Mouse (Mus musculus): ENCODE results near the gene Tlk1. TPM values are rescaled to one million over a fixed set of nuclear protein-coding genes. Genes with fewer than 3 reads are reported as not detected.

The Tlk1 gene
- polyA plus RNA-seq, 1 experiment from 2014 or later: 22.9 TPM

- 56% methylated on average over 4 of the region's 4 CpGs for WGBS
- Histone ChIP-seq H3K36me3 (ENCODE audit: control insufficient read depth, insufficient read depth, low read length) (no peaks in the 10 kb centered on the region), H3K27me3 (ENCODE audit: control insufficient read depth, insufficient read depth, low read depth, low read length) (no peaks in the 10 kb centered on the region), H3K4me3 (ENCODE audit: low read length) (no peak overlapping the region), H3K27ac (ENCODE audit: low read length) (no peak overlapping the region), H3K9ac (ENCODE audit: low read length) (no peak overlapping the region), H3K4me2 (ENCODE audit: low read depth, low read length) (no peak overlapping the region), H3K4me1 (replicated peaks; ENCODE audit: control insufficient read depth, insufficient read depth, low read length) (peaks cover 2% of the 10 kb centered on the region; the same call in 1 of the 2 replicates), H3K9me3 (ENCODE audit: control insufficient read depth, low read length) (no peaks in the 10 kb centered on the region)
- ATAC-seq (ENCODE audit: low read depth): no peak
Measured at GRCm38 (mm10) chr2:70836306-70836651, 10.8 kb upstream of the Tlk1 start.

GRCm38 (mm10) chr2:70835641-70836305, 10.2 kb upstream of the Tlk1 start:
- no peak for ATAC-seq (ENCODE audit: low read depth)
- WGBS: 47% methylated on average over 9 of the region's 9 CpGs

GRCm38 (mm10) chr2:70835209-70835608, 9.7 kb upstream of the Tlk1 start:
- no peak overlapping the region for H3K9ac ChIP-seq (ENCODE audit: low read length)
- H3K4me3 ChIP-seq (ENCODE audit: low read length): no peak overlapping the region
- WGBS: 59% methylated on average over 2 of the region's 2 CpGs
- H3K36me3 ChIP-seq (ENCODE audit: control insufficient read depth, insufficient read depth, low read length): no peaks in the 10 kb centered on the region
- H3K27me3 ChIP-seq (ENCODE audit: control insufficient read depth, insufficient read depth, low read depth, low read length): no peaks in the 10 kb centered on the region
- peaks cover 2% of the 10 kb centered on the region; the same call in 1 of the 2 replicates for H3K4me1 ChIP-seq (replicated peaks; ENCODE audit: control insufficient read depth, insufficient read depth, low read length)
- H3K4me2 ChIP-seq (ENCODE audit: low read depth, low read length): no peak overlapping the region
- no peak overlapping the region for H3K27ac ChIP-seq (ENCODE audit: low read length)
- no peak for ATAC-seq (ENCODE audit: low read depth)
- H3K9me3 ChIP-seq (ENCODE audit: control insufficient read depth, low read length): no peaks in the 10 kb centered on the region

More at GRCm38 (mm10) chr2:70835641-70836305, 10.2 kb upstream of the Tlk1 start:
- Histone ChIP-seq H3K36me3 (ENCODE audit: control insufficient read depth, insufficient read depth, low read length) (no peaks in the 10 kb centered on the region), H3K4me2 (ENCODE audit: low read depth, low read length) (no peak overlapping the region), H3K27ac (ENCODE audit: low read length) (no peak overlapping the region), H3K4me3 (ENCODE audit: low read length) (no peak overlapping the region), H3K4me1 (replicated peaks; ENCODE audit: control insufficient read depth, insufficient read depth, low read length) (peaks cover 2% of the 10 kb centered on the region; the same call in 1 of the 2 replicates), H3K9me3 (ENCODE audit: control insufficient read depth, low read length) (no peaks in the 10 kb centered on the region), H3K9ac (ENCODE audit: low read length) (no peak overlapping the region), H3K27me3 (ENCODE audit: control insufficient read depth, insufficient read depth, low read depth, low read length) (no peaks in the 10 kb centered on the region)

GRCm38 (mm10) chr2:70833261-70833660, 7.7 kb upstream of the Tlk1 start:
- no peak overlapping the region for H3K27ac ChIP-seq (ENCODE audit: low read length)
- no peak overlapping the region for H3K4me2 ChIP-seq (ENCODE audit: low read depth, low read length)
- H3K9me3 ChIP-seq (ENCODE audit: control insufficient read depth, low read length): no peaks in the 10 kb centered on the region
- no peak overlapping the region for H3K9ac ChIP-seq (ENCODE audit: low read length)
- ATAC-seq (ENCODE audit: low read depth): no peak
- H3K4me1 ChIP-seq (replicated peaks; ENCODE audit: control insufficient read depth, insufficient read depth, low read length): no peaks in the 10 kb centered on the region
- 38% methylated on average over 1 of the region's 1 CpGs for WGBS
- H3K36me3 ChIP-seq (ENCODE audit: control insufficient read depth, insufficient read depth, low read length): no peaks in the 10 kb centered on the region
- H3K27me3 ChIP-seq (ENCODE audit: control insufficient read depth, insufficient read depth, low read depth, low read length): no peaks in the 10 kb centered on the region
- H3K4me3 ChIP-seq (ENCODE audit: low read length): no peak overlapping the region

GRCm38 (mm10) chr2:70831709-70832350, 6.3 kb upstream of the Tlk1 start:
- no peaks in the 10 kb centered on the region for H3K27me3 ChIP-seq (ENCODE audit: control insufficient read depth, insufficient read depth, low read depth, low read length)
- 73% methylated on average over 10 of the region's 10 CpGs for WGBS

GRCm38 (mm10) chr2:70830683-70831082, 5.2 kb upstream of the Tlk1 start:
- no peaks in the 10 kb centered on the region for H3K4me1 ChIP-seq (replicated peaks; ENCODE audit: control insufficient read depth, insufficient read depth, low read length)
- no peaks in the 10 kb centered on the region for H3K9me3 ChIP-seq (ENCODE audit: control insufficient read depth, low read length)
- WGBS: 43% methylated on average over 2 of the region's 2 CpGs
- no peaks in the 10 kb centered on the region for H3K36me3 ChIP-seq (ENCODE audit: control insufficient read depth, insufficient read depth, low read length)
- H3K4me3 ChIP-seq (ENCODE audit: low read length): no peak overlapping the region
- H3K4me2 ChIP-seq (ENCODE audit: low read depth, low read length): no peak overlapping the region
- H3K9ac ChIP-seq (ENCODE audit: low read length): no peak overlapping the region
- H3K27me3 ChIP-seq (ENCODE audit: control insufficient read depth, insufficient read depth, low read depth, low read length): no peaks in the 10 kb centered on the region
- no peak for ATAC-seq (ENCODE audit: low read depth)
- no peak overlapping the region for H3K27ac ChIP-seq (ENCODE audit: low read length)

More at GRCm38 (mm10) chr2:70831709-70832350, 6.3 kb upstream of the Tlk1 start:
- H3K36me3 ChIP-seq (ENCODE audit: control insufficient read depth, insufficient read depth, low read length): no peaks in the 10 kb centered on the region
- H3K4me3 ChIP-seq (ENCODE audit: low read length): no peak overlapping the region
- no peaks in the 10 kb centered on the region for H3K9me3 ChIP-seq (ENCODE audit: control insufficient read depth, low read length)
- H3K9ac ChIP-seq (ENCODE audit: low read length): no peak overlapping the region
- H3K27ac ChIP-seq (ENCODE audit: low read length): no peak overlapping the region
- no peak overlapping the region for H3K4me2 ChIP-seq (ENCODE audit: low read depth, low read length)
- no peak for ATAC-seq (ENCODE audit: low read depth)
- no peaks in the 10 kb centered on the region for H3K4me1 ChIP-seq (replicated peaks; ENCODE audit: control insufficient read depth, insufficient read depth, low read length)

- no peak overlapping the region for H3K9ac ChIP-seq (ENCODE audit: low read length)
- no peaks in the 10 kb centered on the region for H3K9me3 ChIP-seq (ENCODE audit: control insufficient read depth, low read length)
- H3K4me1 ChIP-seq (replicated peaks; ENCODE audit: control insufficient read depth, insufficient read depth, low read length): no peaks in the 10 kb centered on the region
- H3K4me2 ChIP-seq (ENCODE audit: low read depth, low read length): no peak overlapping the region
- no peak overlapping the region for H3K4me3 ChIP-seq (ENCODE audit: low read length)
- 77% methylated on average over 5 of the region's 5 CpGs for WGBS
- no peak overlapping the region for H3K27ac ChIP-seq (ENCODE audit: low read length)
- no peaks in the 10 kb centered on the region for H3K27me3 ChIP-seq (ENCODE audit: control insufficient read depth, insufficient read depth, low read depth, low read length)
- H3K36me3 ChIP-seq (ENCODE audit: control insufficient read depth, insufficient read depth, low read length): no peaks in the 10 kb centered on the region
- no peak for ATAC-seq (ENCODE audit: low read depth)
Measured at GRCm38 (mm10) chr2:70829946-70830610, 4.5 kb upstream of the Tlk1 start.

GRCm38 (mm10) chr2:70827780-70828179, 2.3 kb upstream of the Tlk1 start:
- H3K9me3 ChIP-seq (ENCODE audit: control insufficient read depth, low read length): no peaks in the 10 kb centered on the region
- no peak for ATAC-seq (ENCODE audit: low read depth)
- H3K27me3 ChIP-seq (ENCODE audit: control insufficient read depth, insufficient read depth, low read depth, low read length): no peaks in the 10 kb centered on the region
- WGBS: 78% methylated on average over 8 of the region's 8 CpGs
- no peak overlapping the region for H3K4me2 ChIP-seq (ENCODE audit: low read depth, low read length)
- H3K4me3 ChIP-seq (ENCODE audit: low read length): no peak overlapping the region
- H3K36me3 ChIP-seq (ENCODE audit: control insufficient read depth, insufficient read depth, low read length): no peaks in the 10 kb centered on the region
- no peak overlapping the region for H3K9ac ChIP-seq (ENCODE audit: low read length)
- no peaks in the 10 kb centered on the region for H3K4me1 ChIP-seq (replicated peaks; ENCODE audit: control insufficient read depth, insufficient read depth, low read length)
- no peak overlapping the region for H3K27ac ChIP-seq (ENCODE audit: low read length)

- ATAC-seq (ENCODE audit: low read depth): no peak
- no peak overlapping the region for H3K4me3 ChIP-seq (ENCODE audit: low read length)
- H3K27ac ChIP-seq (ENCODE audit: low read length): no peak overlapping the region
- H3K36me3 ChIP-seq (ENCODE audit: control insufficient read depth, insufficient read depth, low read length): no peaks in the 10 kb centered on the region
- H3K27me3 ChIP-seq (ENCODE audit: control insufficient read depth, insufficient read depth, low read depth, low read length): no peaks in the 10 kb centered on the region
- WGBS: 81% methylated on average over 8 of the region's 8 CpGs
- H3K9ac ChIP-seq (ENCODE audit: low read length): no peak overlapping the region
- H3K4me2 ChIP-seq (ENCODE audit: low read depth, low read length): peak overlapping the region; percentile 81; the same call in 1 of the 2 replicates
- H3K9me3 ChIP-seq (ENCODE audit: control insufficient read depth, low read length): no peaks in the 10 kb centered on the region
- no peaks in the 10 kb centered on the region for H3K4me1 ChIP-seq (replicated peaks; ENCODE audit: control insufficient read depth, insufficient read depth, low read length)
Measured at GRCm38 (mm10) chr2:70826436-70827230, 1.1 kb upstream of the Tlk1 start.

Data from lung, embryonic 16.5 days (tissue).